Mouse (Mus musculus): Measurements from ENCODE around the gene Acad8. TPM values are rescaled to one million over a fixed set of nuclear protein-coding genes. Genes with fewer than 3 reads are reported as not detected.
A peak's percentile ranks its signal among the peaks of the same experiment; 100 is the strongest.

Acad8 gene
- polyA plus RNA-seq, 1 experiment from 2014 or later: 42.7 TPM

GRCm38 (mm10) chr9:27005933-27006332, 6.6 kb upstream of the Acad8 start:
- no peak overlapping the region for H3K4me2 ChIP-seq
- ATAC-seq (ENCODE audit: insufficient read depth, low FRiP score, low read depth): no peak
- H3K9ac ChIP-seq: no peak overlapping the region
- no peaks in the 10 kb centered on the region for H3K27me3 ChIP-seq (replicated peaks)
- peaks cover 2% of the 10 kb centered on the region for H3K4me1 ChIP-seq
- peaks cover 51% of the 10 kb centered on the region for H3K36me3 ChIP-seq
- 81% methylated on average over 1 of the region's 1 CpGs for WGBS
- H3K4me3 ChIP-seq (replicated peaks): no peak overlapping the region
- H3K27ac ChIP-seq: no peak overlapping the region
- no peaks in the 10 kb centered on the region for H3K9me3 ChIP-seq

- Histone ChIP-seq H3K4me1 (peaks cover 8% of the 10 kb centered on the region), H3K4me2 (no peak overlapping the region), H3K4me3 (replicated peaks) (no peak overlapping the region), H3K27me3 (replicated peaks) (no peaks in the 10 kb centered on the region), H3K36me3 (peaks cover 45% of the 10 kb centered on the region), H3K9me3 (no peaks in the 10 kb centered on the region), H3K9ac (no peak overlapping the region), H3K27ac (no peak overlapping the region)
- no peak for ATAC-seq (ENCODE audit: insufficient read depth, low FRiP score, low read depth)
- 86% methylated on average over 3 of the region's 3 CpGs for WGBS
Observed at GRCm38 (mm10) chr9:27005231-27005630, 5.9 kb upstream of the Acad8 start.

GRCm38 (mm10) chr9:26998669-26999460, 501 bp downstream of the Acad8 start:
- H3K27me3 ChIP-seq (replicated peaks): no peaks in the 10 kb centered on the region
- H3K4me3 ChIP-seq (replicated peaks): peak overlapping the region; percentile 77
- H3K36me3 ChIP-seq: peaks cover 6% of the 10 kb centered on the region; the same call in 1 of the 2 replicates
- peak overlapping the region; percentile 77 for H3K27ac ChIP-seq
- no peaks in the 10 kb centered on the region for H3K9me3 ChIP-seq
- H3K9ac ChIP-seq: peak overlapping the region; percentile 66
- H3K4me1 ChIP-seq: peaks cover 8% of the 10 kb centered on the region
- ATAC-seq (ENCODE audit: insufficient read depth, low FRiP score, low read depth): peak; percentile 30
- WGBS: 1% methylated on average over 29 of the region's 29 CpGs
- peak overlapping the region; percentile 59 for H3K4me2 ChIP-seq

GRCm38 (mm10) chr9:26997501-26997900, 1.9 kb downstream of the Acad8 start:
- no peak overlapping the region for H3K4me2 ChIP-seq
- no peak overlapping the region for H3K4me3 ChIP-seq (replicated peaks)
- H3K9ac ChIP-seq: no peak overlapping the region
- ATAC-seq (ENCODE audit: insufficient read depth, low FRiP score, low read depth): no peak
- WGBS: 80% methylated on average over 2 of the region's 2 CpGs
- H3K27ac ChIP-seq: no peak overlapping the region
- 0 out of 2 replicates have a peak, but pooled peaks cover 4% of the 10 kb centered on the region for H3K36me3 ChIP-seq
- H3K27me3 ChIP-seq (replicated peaks): no peaks in the 10 kb centered on the region
- peaks cover 8% of the 10 kb centered on the region for H3K4me1 ChIP-seq
- H3K9me3 ChIP-seq: no peaks in the 10 kb centered on the region

- no peak for ATAC-seq (ENCODE audit: insufficient read depth, low FRiP score, low read depth)
- Histone ChIP-seq H3K36me3 (0 out of 2 replicates have a peak, but pooled peaks cover 7% of the 10 kb centered on the region), H3K4me3 (replicated peaks) (no peak overlapping the region), H3K4me2 (no peak overlapping the region), H3K4me1 (peaks cover 8% of the 10 kb centered on the region), H3K9me3 (no peaks in the 10 kb centered on the region), H3K9ac (no peak overlapping the region), H3K27ac (no peak overlapping the region), H3K27me3 (replicated peaks) (no peaks in the 10 kb centered on the region)
- 82% methylated on average over 3 of the region's 3 CpGs for WGBS
Observed at GRCm38 (mm10) chr9:26997062-26997461, 2.3 kb downstream of the Acad8 start.

GRCm38 (mm10) chr9:26993900-26994299, 5.5 kb downstream of the Acad8 start:
- H3K27ac ChIP-seq: no peak overlapping the region
- H3K36me3 ChIP-seq: peaks cover 31% of the 10 kb centered on the region
- H3K27me3 ChIP-seq (replicated peaks): no peaks in the 10 kb centered on the region
- no peak for ATAC-seq (ENCODE audit: insufficient read depth, low FRiP score, low read depth)
- H3K4me2 ChIP-seq: no peak overlapping the region
- no peaks in the 10 kb centered on the region for H3K9me3 ChIP-seq
- WGBS: 76% methylated on average over 3 of the region's 3 CpGs
- H3K4me1 ChIP-seq: no peaks in the 10 kb centered on the region
- no peak overlapping the region for H3K9ac ChIP-seq
- no peak overlapping the region for H3K4me3 ChIP-seq (replicated peaks)

GRCm38 (mm10) chr9:26993118-26993517, 6.2 kb downstream of the Acad8 start:
- H3K4me1 ChIP-seq: no peaks in the 10 kb centered on the region
- no peak overlapping the region for H3K9ac ChIP-seq
- no peak overlapping the region for H3K4me2 ChIP-seq
- H3K27ac ChIP-seq: no peak overlapping the region
- no peak for ATAC-seq (ENCODE audit: insufficient read depth, low FRiP score, low read depth)
- no peaks in the 10 kb centered on the region for H3K9me3 ChIP-seq
- no peaks in the 10 kb centered on the region for H3K27me3 ChIP-seq (replicated peaks)
- WGBS: 87% methylated on average over 10 of the region's 10 CpGs
- H3K4me3 ChIP-seq (replicated peaks): no peak overlapping the region
- peaks cover 37% of the 10 kb centered on the region for H3K36me3 ChIP-seq

- Histone ChIP-seq H3K4me2 (no peak overlapping the region), H3K9ac (no peak overlapping the region), H3K4me3 (replicated peaks) (no peak overlapping the region), H3K27me3 (replicated peaks) (no peaks in the 10 kb centered on the region), H3K36me3 (peaks cover 48% of the 10 kb centered on the region), H3K27ac (no peak overlapping the region), H3K4me1 (no peaks in the 10 kb centered on the region), H3K9me3 (no peaks in the 10 kb centered on the region)
- ATAC-seq (ENCODE audit: insufficient read depth, low FRiP score, low read depth): no peak
- WGBS: 90% methylated on average over 4 of the region's 4 CpGs
Observed at GRCm38 (mm10) chr9:26990181-26990580, 9.2 kb downstream of the Acad8 start.

GRCm38 (mm10) chr9:26985668-26986277, 13.6 kb downstream of the Acad8 start:
- H3K36me3 ChIP-seq: peaks cover 40% of the 10 kb centered on the region
- no peak overlapping the region for H3K27ac ChIP-seq
- H3K9ac ChIP-seq: no peak overlapping the region
- H3K4me2 ChIP-seq: no peak overlapping the region
- peak; percentile 71 for ATAC-seq (ENCODE audit: insufficient read depth, low FRiP score, low read depth)
- H3K4me1 ChIP-seq: no peaks in the 10 kb centered on the region
- H3K4me3 ChIP-seq (replicated peaks): no peak overlapping the region
- no peaks in the 10 kb centered on the region for H3K27me3 ChIP-seq (replicated peaks)
- H3K9me3 ChIP-seq: no peaks in the 10 kb centered on the region
- 78% methylated on average over 6 of the region's 6 CpGs for WGBS

GRCm38 (mm10) chr9:26985090-26985613, 14.2 kb downstream of the Acad8 start:
- Histone ChIP-seq H3K27me3 (replicated peaks) (no peaks in the 10 kb centered on the region), H3K4me1 (no peaks in the 10 kb centered on the region), H3K4me2 (no peak overlapping the region), H3K36me3 (peaks cover 36% of the 10 kb centered on the region), H3K27ac (no peak overlapping the region), H3K9ac (no peak overlapping the region), H3K9me3 (no peaks in the 10 kb centered on the region), H3K4me3 (replicated peaks) (no peak overlapping the region)
- ATAC-seq (ENCODE audit: insufficient read depth, low FRiP score, low read depth): no peak
- WGBS: 85% methylated on average over 2 of the region's 2 CpGs

GRCm38 (mm10) chr9:26978776-26979175, 20.6 kb downstream of the Acad8 start:
- WGBS: 90% methylated on average over 3 of the region's 3 CpGs

GRCm38 (mm10) chr9:26977754-26978153, 21.6 kb downstream of the Acad8 start:
- no peaks in the 10 kb centered on the region for H3K9me3 ChIP-seq
- no peak overlapping the region for H3K9ac ChIP-seq
- H3K4me1 ChIP-seq: no peaks in the 10 kb centered on the region
- no peak overlapping the region for H3K4me3 ChIP-seq (replicated peaks)
- H3K4me2 ChIP-seq: no peak overlapping the region
- H3K36me3 ChIP-seq: peaks cover 26% of the 10 kb centered on the region
- no peaks in the 10 kb centered on the region for H3K27me3 ChIP-seq (replicated peaks)
- no peak overlapping the region for H3K27ac ChIP-seq
- no peak for ATAC-seq (ENCODE audit: insufficient read depth, low FRiP score, low read depth)
- WGBS: 89% methylated on average over 9 of the region's 9 CpGs

More at GRCm38 (mm10) chr9:26978776-26979175, 20.6 kb downstream of the Acad8 start:
- Histone ChIP-seq H3K9ac (no peak overlapping the region), H3K27ac (no peak overlapping the region), H3K4me2 (no peak overlapping the region), H3K9me3 (no peaks in the 10 kb centered on the region), H3K4me1 (no peaks in the 10 kb centered on the region), H3K27me3 (replicated peaks) (no peaks in the 10 kb centered on the region), H3K4me3 (replicated peaks) (no peak overlapping the region), H3K36me3 (peaks cover 27% of the 10 kb centered on the region)
- ATAC-seq (ENCODE audit: insufficient read depth, low FRiP score, low read depth): no peak

All from stomach, embryonic 15.5 days (tissue).